Mouse (Mus musculus): ENCODE results near the gene Rps4x.

- TF ChIP-seq POLR2A (IDR thresholded peaks at IDR 0.05; ENCODE audit: borderline replicate concordance, insufficient read depth, low read length), result no peak
- TF ChIP-seq CTCF (IDR thresholded peaks at IDR 0.05; ENCODE audit: borderline replicate concordance, insufficient read depth, low read depth, low read length), result no peak
Observed at GRCm38 (mm10) chrX:102141157-102141556, 48.0 kb downstream of the Rps4x start.

Data from cerebellum, adult 2 months (tissue).